Mouse (Mus musculus): ENCODE results near the gene Wdfy4.

- TF ChIP-seq GATA1 (IDR thresholded peaks at IDR 0.05; ENCODE audit: borderline replicate concordance, low read length) (no peak), CTCF (IDR thresholded peaks at IDR 0.05; ENCODE audit: low read depth, low read length) (no peak)
Observed at GRCm38 (mm10) chr14:33152941-33153340, 32.4 kb downstream of the Wdfy4 start.

Data from G1E (cell line).